Mouse (Mus musculus): ENCODE measurements around the gene Rnft2.

Rnft2 gene

GRCm38 (mm10) chr5:118244606-118245443 lies at the start of gene Rnft2, which contains the start of gene 2410131K14Rik:
Gene Rnft2 (minus strand): TSS chr5:118245116.
Gene 2410131K14Rik (plus strand): TSS chr5:118245227.
- peak; percentile 100 for DNase-seq (ENCODE audit: low spot score)

- peak; percentile 90 for DNase-seq (ENCODE audit: low spot score)
Observed at GRCm38 (mm10) chr5:118294086-118294864, 49.4 kb upstream of the Rnft2 start.

- DNase-seq (ENCODE audit: low spot score): no peak
Observed at GRCm38 (mm10) chr5:118292476-118292875, 47.6 kb upstream of the Rnft2 start.

- no peak for DNase-seq (ENCODE audit: low spot score)
Observed at GRCm38 (mm10) chr5:118291453-118291852, 46.5 kb upstream of the Rnft2 start.

- DNase-seq (ENCODE audit: low spot score): no peak
Observed at GRCm38 (mm10) chr5:118277741-118278495, 33.0 kb upstream of the Rnft2 start.

- DNase-seq (ENCODE audit: low spot score): no peak
Observed at GRCm38 (mm10) chr5:118276711-118277110, 31.8 kb upstream of the Rnft2 start.

GRCm38 (mm10) chr5:118276281-118276680 lies 31.4 kb upstream of the Rnft2 start:
- DNase-seq (ENCODE audit: low spot score): no peak

GRCm38 (mm10) chr5:118274546-118274945 lies 29.6 kb upstream of the Rnft2 start:
- no peak for DNase-seq (ENCODE audit: low spot score)

GRCm38 (mm10) chr5:118273446-118273845 lies 28.5 kb upstream of the Rnft2 start:
- DNase-seq (ENCODE audit: low spot score): no peak

GRCm38 (mm10) chr5:118271449-118272110 lies 26.7 kb upstream of the Rnft2 start:
- no peak for DNase-seq (ENCODE audit: low spot score)

- DNase-seq (ENCODE audit: low spot score): peak; percentile 89
Observed at GRCm38 (mm10) chr5:118268987-118269386, 24.1 kb upstream of the Rnft2 start.

- no peak for DNase-seq (ENCODE audit: low spot score)
Observed at GRCm38 (mm10) chr5:118266309-118266708, 21.4 kb upstream of the Rnft2 start.

GRCm38 (mm10) chr5:118265366-118265765 lies 20.4 kb upstream of the Rnft2 start:
- DNase-seq (ENCODE audit: low spot score): no peak

GRCm38 (mm10) chr5:118264279-118264678 lies 19.4 kb upstream of the Rnft2 start:
- no peak for DNase-seq (ENCODE audit: low spot score)

GRCm38 (mm10) chr5:118262418-118262817 lies 17.5 kb upstream of the Rnft2 start:
- peak; percentile 65 for DNase-seq (ENCODE audit: low spot score)

- DNase-seq (ENCODE audit: low spot score): no peak
Observed at GRCm38 (mm10) chr5:118261181-118261580, 16.3 kb upstream of the Rnft2 start.

- no peak for DNase-seq (ENCODE audit: low spot score)
Observed at GRCm38 (mm10) chr5:118260642-118261041, 15.7 kb upstream of the Rnft2 start.

- DNase-seq (ENCODE audit: low spot score): no peak
Observed at GRCm38 (mm10) chr5:118260055-118260454, 15.1 kb upstream of the Rnft2 start.

- no peak for DNase-seq (ENCODE audit: low spot score)
Observed at GRCm38 (mm10) chr5:118259636-118260035, 14.7 kb upstream of the Rnft2 start.

GRCm38 (mm10) chr5:118259152-118259551 lies 14.2 kb upstream of the Rnft2 start:
- DNase-seq (ENCODE audit: low spot score): no peak

- no peak for DNase-seq (ENCODE audit: low spot score)
Observed at GRCm38 (mm10) chr5:118256981-118257380, 12.1 kb upstream of the Rnft2 start.

- DNase-seq (ENCODE audit: low spot score): no peak
Observed at GRCm38 (mm10) chr5:118253551-118253950, 8.6 kb upstream of the Rnft2 start.

Data from urinary bladder, postnatal 14 days (tissue).